Mouse (Mus musculus): ENCODE results near the gene Scube1.

GRCm38 (mm10) chr15:83756742-83757141 is 31.9 kb upstream of the Scube1 start:
- peak; percentile 40 to 62 (median 46); a peak in 5 of 6 replicates for TF ChIP-seq CTCF (IDR thresholded peaks at IDR 0.05 in 2 of 3, conservative IDR thresholded peaks at IDR 0.05 in 1 of 3; ENCODE audit: control insufficient read depth in 1 of 3, insufficient read depth in 1 of 3, low read depth in 2 of 3, low read length in 3 of 3, poor library complexity in 1 of 3, severe bottlenecking in 1 of 3)
- no peak for TF ChIP-seq POLR2AphosphoS2 (IDR thresholded peaks at IDR 0.05; ENCODE audit: low read length)
- no peak for TF ChIP-seq MAFK (IDR thresholded peaks at IDR 0.05; ENCODE audit: borderline replicate concordance, low read depth, low read length)
- no peak for TF ChIP-seq CHD1 (IDR thresholded peaks at IDR 0.05; ENCODE audit: low read depth, low read length)
- TF ChIP-seq POLR2A (IDR thresholded peaks at IDR 0.05; ENCODE audit: control insufficient read depth in 1 of 2, insufficient read depth in 1 of 2, low read depth in 1 of 2, low read length in 2 of 2, poor library complexity in 1 of 2): no peak
